Mouse (Mus musculus) spleen, adult 2 months (tissue): Measurements from ENCODE around the gene Kifc3.

Experiments
- CTCF ChIP-seq: fragments of 200-500 bp; IDR thresholded peaks from 2 replicates; pipeline ENCODE4 v1.5.1; 2011; ENCODE audit warnings: mild to moderate bottlenecking, inconsistent platforms; ENCODE audit not compliant: insufficient read depth, insufficient read length, insufficient replicate concordance; ENCODE audit errors: extremely low read depth
- POLR2A ChIP-seq: fragments of 200-500 bp; IDR thresholded peaks from 2 replicates; pipeline ENCODE4 v1.6.1; 2011; ENCODE audit warnings: low read depth, low read length, inconsistent platforms

- no peak for TF ChIP-seq CTCF
- TF ChIP-seq POLR2A, result no peak
Observed at GRCm38 (mm10) chr8:95176985-95177384, 25.6 kb downstream of the Kifc3 start.
